Mouse (Mus musculus): ENCODE measurements around the gene Gm9803.
"Not testable (repeated sequence)": the region's sequence is repeated elsewhere in the genome, so short reads cannot be mapped to it uniquely, and the experiment has no call there.

Gm9803 gene

DNA sequence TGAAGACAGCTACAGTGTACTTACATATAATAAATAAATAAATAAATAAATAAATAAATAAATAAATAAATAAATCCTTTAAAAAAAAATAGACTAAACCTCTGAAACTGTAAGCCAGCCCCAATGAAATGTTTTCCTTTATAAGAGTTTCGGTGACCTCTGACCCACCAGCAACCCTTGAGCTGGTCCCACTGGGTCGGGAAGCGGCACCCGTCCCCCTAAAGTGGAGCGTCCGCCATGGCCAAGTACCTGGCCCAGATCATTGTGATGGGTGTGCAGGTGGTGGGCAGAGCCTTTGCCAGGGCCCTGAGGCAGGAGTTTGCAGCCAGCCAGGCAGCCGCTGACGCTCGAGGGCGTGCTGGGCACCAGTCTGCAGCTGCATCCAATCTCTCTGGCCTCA is at the start of gene Gm9803:
TSS of gene Gm9803 (plus strand) at position 154 of the 400 bp plus-strand sequence.
- not testable (repeated sequence) for DNase-seq (ENCODE audit: low spot score)

GRCm38 (mm10) chr10:43475376-43475775 is 48.5 kb upstream of the Gm9803 start:
- peak; percentile 11 for DNase-seq (ENCODE audit: low spot score)

DNA sequence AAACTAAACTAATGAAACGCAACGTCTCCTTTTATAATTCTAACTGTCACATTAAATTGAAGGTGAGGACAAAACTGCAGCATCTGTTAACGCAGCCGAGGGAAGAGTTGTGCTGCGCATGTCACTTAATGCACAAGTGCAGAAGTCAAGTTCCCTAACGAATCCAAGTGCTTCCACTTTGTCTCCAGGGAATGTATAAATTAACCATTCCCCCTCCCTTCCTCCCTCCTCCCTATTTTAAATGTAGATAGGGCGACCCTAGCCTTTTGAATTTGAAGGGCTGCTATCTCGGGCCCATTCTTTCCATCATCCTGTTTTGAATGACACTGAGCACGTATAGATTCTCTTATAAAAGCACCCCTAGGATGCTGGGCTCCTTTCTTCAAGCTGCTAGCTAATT is 46.4 kb upstream of the Gm9803 start:
- no peak for DNase-seq (ENCODE audit: low spot score)

DNA sequence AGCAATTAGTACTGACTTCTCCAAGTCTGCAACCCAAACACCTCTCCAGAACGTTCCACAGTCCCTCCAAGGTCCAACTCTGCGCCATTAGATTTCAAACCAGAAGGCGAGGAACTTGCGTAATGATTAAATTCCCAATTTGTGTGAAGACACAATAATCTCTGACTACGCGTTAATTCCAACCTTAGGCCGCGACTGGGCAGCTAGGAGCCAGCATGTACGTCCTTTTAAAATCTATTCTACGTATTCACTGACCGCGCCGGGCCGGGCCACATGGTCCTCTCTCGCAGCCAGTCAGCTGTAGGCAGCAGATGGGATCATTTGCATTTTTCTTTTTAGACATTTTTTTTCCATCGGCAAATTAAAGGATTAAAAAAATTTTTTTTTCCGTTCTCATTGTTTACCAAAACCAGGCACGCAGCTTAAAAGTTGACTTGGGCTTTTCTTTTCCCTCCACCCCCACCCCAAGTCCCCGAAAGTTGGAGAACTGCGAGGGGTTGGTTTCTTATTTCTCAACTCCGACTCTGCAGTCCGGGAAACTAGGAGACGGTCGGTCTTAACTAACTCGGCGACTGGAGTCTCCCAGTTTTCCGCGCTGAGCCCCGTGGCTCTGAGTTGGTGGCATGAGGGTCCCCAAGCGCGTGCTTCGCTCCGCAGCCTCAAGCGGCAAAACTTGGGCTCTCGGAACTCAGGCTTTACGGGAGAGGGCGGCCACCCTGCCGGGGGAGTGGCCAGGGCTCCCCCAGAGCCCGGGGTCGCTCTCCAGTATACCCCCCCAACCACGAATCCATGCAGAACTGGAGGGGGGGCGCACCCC is 45.8 kb upstream of the Gm9803 start:
- peak; percentile 21 for DNase-seq (ENCODE audit: low spot score)

DNA sequence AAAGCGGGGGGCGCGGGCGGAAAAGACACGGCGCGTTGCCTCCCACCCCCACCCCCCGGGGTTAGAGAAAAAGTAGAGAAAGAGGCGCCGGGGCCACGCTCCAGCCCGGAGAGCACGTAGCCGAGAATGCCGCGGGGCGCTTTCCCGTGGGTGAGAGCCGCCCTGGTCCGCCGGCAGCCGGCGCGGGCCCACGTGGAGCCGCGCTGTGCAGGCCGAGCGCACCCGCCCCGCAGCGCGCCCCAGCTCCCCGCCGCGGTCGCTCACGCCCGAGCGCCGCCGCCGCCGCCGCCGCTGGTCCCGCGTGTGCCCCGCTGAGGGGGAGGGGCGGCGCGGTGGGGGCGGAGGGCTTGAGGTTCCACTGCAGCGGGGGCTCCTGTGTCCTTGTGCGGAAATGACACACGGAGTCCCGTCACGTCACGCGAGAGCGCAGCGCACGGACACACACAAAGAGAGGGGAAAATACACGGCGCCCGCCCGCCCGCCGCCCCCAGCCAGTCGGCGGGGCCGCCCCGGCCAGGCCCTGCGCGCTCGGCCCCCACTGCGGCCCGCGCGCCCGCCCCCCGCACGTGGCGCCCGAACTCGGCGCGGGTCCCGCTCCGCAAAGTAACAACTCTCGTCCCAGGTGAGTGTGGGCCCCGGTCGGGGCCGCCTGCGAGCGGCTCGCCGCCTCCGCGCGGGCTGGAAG is 45.0 kb upstream of the Gm9803 start, which contains the start of gene Bend3:
TSS of gene Bend3 (plus strand) at position 81 of the 685 bp plus-strand sequence.
- DNase-seq (ENCODE audit: low spot score) = peak; percentile 34

GRCm38 (mm10) chr10:43479436-43480157 is 44.3 kb upstream of the Gm9803 start:
- DNase-seq (ENCODE audit: low spot score) = peak; percentile 84

GRCm38 (mm10) chr10:43480227-43480849 is 43.5 kb upstream of the Gm9803 start:
- DNase-seq (ENCODE audit: low spot score) = no peak

- DNase-seq (ENCODE audit: low spot score) = no peak
Measured at GRCm38 (mm10) chr10:43481179-43481578, 42.7 kb upstream of the Gm9803 start.

- no peak for DNase-seq (ENCODE audit: low spot score)
Measured at GRCm38 (mm10) chr10:43482021-43482420, 41.9 kb upstream of the Gm9803 start.

GRCm38 (mm10) chr10:43483426-43483995 is 40.4 kb upstream of the Gm9803 start:
- DNase-seq (ENCODE audit: low spot score) = no peak

GRCm38 (mm10) chr10:43485751-43486268 is 38.1 kb upstream of the Gm9803 start:
- DNase-seq (ENCODE audit: low spot score) = no peak

- DNase-seq (ENCODE audit: low spot score) = no peak
Measured at GRCm38 (mm10) chr10:43487441-43488010, 36.4 kb upstream of the Gm9803 start.

GRCm38 (mm10) chr10:43488258-43488657 is 35.6 kb upstream of the Gm9803 start:
- DNase-seq (ENCODE audit: low spot score) = no peak

- no peak for DNase-seq (ENCODE audit: low spot score)
Measured at GRCm38 (mm10) chr10:43489139-43489538, 34.7 kb upstream of the Gm9803 start.

DNA sequence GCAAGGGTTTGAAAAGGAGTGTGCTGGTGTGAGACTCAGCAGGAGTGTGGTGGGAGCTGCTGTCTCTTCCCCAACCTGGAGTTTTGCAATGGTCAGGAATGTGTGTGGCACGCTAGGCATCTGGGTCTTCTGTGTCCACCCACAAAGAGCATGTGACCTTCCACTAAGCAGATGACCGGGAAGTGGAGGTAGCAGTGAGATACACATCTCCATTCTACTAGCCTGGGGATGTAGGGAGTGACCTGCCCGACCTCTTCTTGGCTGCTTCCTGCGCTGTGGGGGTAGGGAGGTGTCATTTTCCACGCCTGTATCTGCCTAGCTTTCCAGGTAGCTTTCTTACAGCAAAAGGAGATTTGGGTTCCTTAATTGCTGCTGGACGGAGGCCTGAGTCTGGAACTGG is 34.3 kb upstream of the Gm9803 start:
- no peak for DNase-seq (ENCODE audit: low spot score)

DNA sequence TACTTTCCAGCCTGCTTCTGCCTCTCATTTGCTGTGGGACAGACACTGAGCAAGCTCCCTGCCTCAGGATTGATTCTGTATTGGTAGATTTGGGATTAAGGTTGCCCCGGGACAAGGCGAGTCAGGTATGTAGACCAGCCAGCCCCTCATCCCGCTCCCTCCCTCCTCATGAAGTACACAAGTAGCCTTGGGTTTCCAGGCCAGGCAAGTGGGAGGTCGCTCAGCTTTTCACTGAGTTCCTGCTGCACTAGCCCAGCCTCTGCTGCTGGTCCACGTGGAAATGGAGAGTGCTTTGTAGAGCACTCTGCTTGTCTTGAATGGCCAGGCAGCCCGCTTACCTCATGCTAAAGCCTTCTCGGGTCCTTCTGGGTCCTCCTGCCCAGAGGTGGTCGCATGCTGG is 33.9 kb upstream of the Gm9803 start:
- DNase-seq (ENCODE audit: low spot score) = no peak

- DNase-seq (ENCODE audit: low spot score) = no peak
Measured at GRCm38 (mm10) chr10:43490846-43491245, 33.0 kb upstream of the Gm9803 start.

DNA sequence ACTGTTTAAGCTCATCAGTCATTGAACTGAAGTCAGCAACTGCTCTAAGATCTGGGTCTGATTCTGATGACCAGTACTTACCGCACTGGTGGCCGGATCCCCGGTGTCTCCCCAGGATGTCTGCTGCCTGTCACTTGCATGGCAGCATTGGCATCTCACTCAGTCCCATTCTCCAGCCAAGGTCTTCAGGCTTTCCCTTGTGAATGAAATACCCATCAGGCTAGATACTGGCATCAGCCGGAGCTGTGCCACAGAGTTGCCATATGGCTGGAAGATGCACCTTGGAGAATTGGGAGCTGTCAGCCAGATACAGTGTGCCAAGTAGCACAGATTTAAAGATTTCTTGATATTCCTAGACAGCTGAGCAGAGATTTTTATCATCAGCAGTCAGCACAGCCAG is 21.3 kb upstream of the Gm9803 start:
- no peak for DNase-seq (ENCODE audit: low spot score)

DNA sequence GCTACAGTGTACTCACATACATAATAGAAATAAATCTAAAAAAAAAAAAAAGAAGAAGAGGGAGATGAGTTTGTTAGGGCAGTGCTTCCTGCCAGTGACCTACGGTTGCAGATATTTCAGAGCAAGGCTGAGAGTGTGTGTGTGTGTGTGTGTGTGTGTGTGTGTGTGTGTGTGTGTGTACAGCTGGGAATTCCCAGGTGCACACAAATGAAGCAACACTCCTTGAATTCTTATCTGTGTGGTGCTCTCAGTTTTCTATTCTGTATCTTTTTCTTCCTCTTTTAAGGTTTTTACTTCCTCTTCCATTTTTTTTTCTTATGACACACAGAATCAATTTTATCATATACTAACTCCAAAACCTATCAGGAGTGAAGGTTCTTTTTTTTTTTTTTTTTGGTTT is 19.6 kb upstream of the Gm9803 start:
- DNase-seq (ENCODE audit: low spot score) = no peak

DNA sequence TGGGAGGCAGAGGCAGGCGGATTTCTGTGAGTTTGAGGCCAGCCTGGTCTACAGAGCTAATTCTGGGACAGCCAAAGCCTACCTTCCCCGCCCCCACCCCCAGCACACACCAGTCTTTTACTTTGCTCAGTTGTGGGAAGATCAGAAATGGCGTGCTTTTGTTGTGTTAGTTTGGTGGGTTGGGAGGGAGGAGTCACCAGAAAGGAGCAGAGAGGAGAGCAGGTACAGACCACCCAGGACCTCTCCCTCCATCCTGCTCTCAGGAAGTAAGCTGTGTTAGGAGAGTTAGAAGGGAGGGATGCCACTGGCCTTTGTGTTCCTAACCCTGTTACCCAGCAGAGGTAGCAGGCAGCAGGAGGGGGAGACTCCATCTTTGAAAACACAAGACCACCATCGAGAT is 16.8 kb upstream of the Gm9803 start:
- no peak for DNase-seq (ENCODE audit: low spot score)

DNA sequence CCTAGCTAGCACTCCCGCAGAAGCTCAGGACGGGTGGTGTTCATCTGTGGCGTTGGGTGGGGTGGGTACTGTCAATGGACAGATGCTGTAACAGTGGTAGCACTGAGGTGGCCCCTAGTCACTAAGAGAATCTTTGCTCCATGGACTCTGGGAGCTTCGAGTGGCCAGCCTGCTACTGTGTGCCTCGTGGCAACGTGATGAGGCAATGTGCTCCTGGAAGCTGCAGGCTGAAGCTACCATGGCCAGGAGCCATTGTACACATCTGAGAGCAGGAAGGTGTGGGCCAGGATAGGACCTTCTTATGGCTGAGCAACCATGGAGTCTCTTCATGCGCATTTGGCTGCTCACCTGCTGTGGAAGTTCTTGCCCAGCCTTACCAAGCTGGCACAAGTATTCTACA is 14.7 kb upstream of the Gm9803 start:
- DNase-seq (ENCODE audit: low spot score) = no peak
